Mouse (Mus musculus) liver, embryonic 14.5 days (tissue): ENCODE measurements around the gene Nop58.

ENCODE experiments used
- CTCF ChIP-seq: IDR thresholded peaks from 2 replicates; pipeline ENCODE4 v1.5.1; 2016; ENCODE audit warnings: antibody characterized with exemption, low read depth, control low read depth
- EP300 ChIP-seq: IDR thresholded peaks from 2 replicates; pipeline ENCODE4 v1.6.1; 2016; ENCODE audit warnings: antibody characterized with exemption, low read depth

GRCm38 (mm10) chr1:59698207-59698606, 13.4 kb downstream of the Nop58 start:
- TF ChIP-seq CTCF = no peak
- no peak for TF ChIP-seq EP300
